Mouse (Mus musculus): Measurements from ENCODE around the gene Aph1c. TPM values are rescaled to one million over a fixed set of nuclear protein-coding genes. Genes with fewer than 3 reads are reported as not detected.
"Not testable (repeated sequence)": the region's sequence is repeated elsewhere in the genome, so short reads cannot be mapped to it uniquely, and the experiment has no call there.

The Aph1c gene
- polyA plus RNA-seq, 1 experiment from 2014 or later, result 2.0 TPM

DNA sequence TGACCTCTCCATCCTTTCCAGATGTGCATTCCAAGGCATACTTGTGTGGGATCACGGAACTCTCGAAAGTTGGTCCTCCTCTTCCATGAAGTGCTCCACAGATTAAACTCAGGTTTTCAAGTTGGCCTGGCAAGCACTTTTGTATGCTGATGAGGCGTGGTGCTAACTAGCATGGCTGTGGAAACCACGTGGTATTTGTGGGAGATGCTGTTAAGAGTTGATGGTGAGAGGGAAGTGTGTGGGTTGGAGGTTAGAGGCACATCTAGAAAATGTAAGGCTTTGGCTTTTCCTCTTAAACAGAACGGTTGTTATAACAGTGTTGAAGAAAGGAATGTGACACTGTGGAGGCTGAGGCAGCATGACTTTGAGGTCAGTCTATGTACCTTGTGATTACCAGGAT lies 13.5 kb downstream of the Aph1c start:
- no peak for ATAC-seq (replicated peaks; ENCODE audit: low FRiP score)
- Histone ChIP-seq H3K36me3 (ENCODE audit: control insufficient read depth, insufficient read depth, low read length) (no peaks in the 10 kb centered on the region), H3K9ac (ENCODE audit: low read depth, low read length) (no peak overlapping the region), H3K4me1 (replicated peaks; ENCODE audit: control insufficient read depth, insufficient read depth, low read length) (no peaks in the 10 kb centered on the region), H3K27me3 (replicated peaks; ENCODE audit: control insufficient read depth, insufficient read depth, low read length) (no peaks in the 10 kb centered on the region), H3K9me3 (ENCODE audit: control insufficient read depth, low read length) (no peaks in the 10 kb centered on the region), H3K4me3 (ENCODE audit: low read depth, low read length) (no peak overlapping the region), H3K4me2 (no peak overlapping the region), H3K27ac (ENCODE audit: low read depth, low read length) (no peak overlapping the region)
- 55% methylated on average over 5 of the region's 5 CpGs for WGBS
- no peak for DNase-seq (ENCODE audit: low spot score)

DNA sequence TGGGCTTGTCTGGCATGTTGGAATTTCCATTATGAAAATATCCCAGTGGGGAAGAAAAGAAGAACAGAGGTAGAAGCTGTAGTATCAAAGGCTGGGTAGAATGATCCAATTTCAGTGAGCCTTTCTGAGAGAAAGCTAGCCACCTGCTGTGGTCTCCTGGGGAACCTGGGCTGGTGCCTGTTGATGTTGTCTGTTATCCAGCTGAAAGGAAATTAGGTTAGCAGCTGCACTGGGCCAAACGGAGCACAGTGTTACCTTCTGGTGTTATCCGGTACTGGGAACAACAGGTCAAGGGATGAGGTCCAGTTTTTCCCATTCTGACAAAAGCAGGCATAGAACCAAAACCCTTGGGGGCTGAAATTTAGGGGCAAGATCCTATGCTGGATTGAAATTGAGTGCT lies 21.1 kb downstream of the Aph1c start:
- Histone ChIP-seq H3K4me2 (no peak overlapping the region), H3K4me1 (replicated peaks; ENCODE audit: control insufficient read depth, insufficient read depth, low read length) (no peaks in the 10 kb centered on the region), H3K27me3 (replicated peaks; ENCODE audit: control insufficient read depth, insufficient read depth, low read length) (no peaks in the 10 kb centered on the region; the same call in 1 of the 2 replicates), H3K4me3 (ENCODE audit: low read depth, low read length) (no peak overlapping the region), H3K36me3 (ENCODE audit: control insufficient read depth, insufficient read depth, low read length) (no peaks in the 10 kb centered on the region), H3K27ac (ENCODE audit: low read depth, low read length) (no peak overlapping the region), H3K9me3 (ENCODE audit: control insufficient read depth, low read length) (no peaks in the 10 kb centered on the region), H3K9ac (ENCODE audit: low read depth, low read length) (no peak overlapping the region)
- WGBS, result 42% methylated on average over 2 of the region's 2 CpGs
- no peak for DNase-seq (ENCODE audit: low spot score)
- ATAC-seq (replicated peaks; ENCODE audit: low FRiP score), result no peak

DNA sequence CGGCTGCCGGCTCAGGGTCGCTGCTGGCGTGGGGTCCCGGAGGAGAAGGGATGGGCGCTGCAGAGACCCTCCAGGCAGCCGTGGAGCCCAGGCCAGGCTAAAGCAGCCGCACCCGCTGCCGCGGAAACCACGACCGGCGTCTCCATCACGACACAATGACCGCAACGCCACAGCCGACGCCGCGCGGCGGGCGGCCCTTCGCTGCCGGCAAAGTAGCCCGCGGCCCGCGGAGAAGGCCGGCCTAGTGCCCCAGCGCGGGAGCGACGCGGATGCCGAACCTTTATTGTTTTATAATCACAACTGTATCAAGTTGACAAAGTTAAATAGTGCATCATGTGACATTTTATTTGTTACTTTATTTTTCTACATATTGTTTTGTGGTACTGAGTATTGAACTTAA lies 28.6 kb downstream of the Aph1c start:
- 3% methylated on average over 30 of the region's 37 CpGs for WGBS
- H3K4me3 ChIP-seq (ENCODE audit: low read depth, low read length); H3K4me1 ChIP-seq (replicated peaks; ENCODE audit: control insufficient read depth, insufficient read depth, low read length); H3K36me3 ChIP-seq (ENCODE audit: control insufficient read depth, insufficient read depth, low read length); H3K9ac ChIP-seq (ENCODE audit: low read depth, low read length); DNase-seq (ENCODE audit: low spot score); ATAC-seq (replicated peaks; ENCODE audit: low FRiP score); H3K27ac ChIP-seq (ENCODE audit: low read depth, low read length); H3K9me3 ChIP-seq (ENCODE audit: control insufficient read depth, low read length): not testable (repeated sequence)
- H3K4me2 ChIP-seq, result peak overlapping the region; percentile 56
- peaks cover 30% of the 10 kb centered on the region for H3K27me3 ChIP-seq (replicated peaks; ENCODE audit: control insufficient read depth, insufficient read depth, low read length)

DNA sequence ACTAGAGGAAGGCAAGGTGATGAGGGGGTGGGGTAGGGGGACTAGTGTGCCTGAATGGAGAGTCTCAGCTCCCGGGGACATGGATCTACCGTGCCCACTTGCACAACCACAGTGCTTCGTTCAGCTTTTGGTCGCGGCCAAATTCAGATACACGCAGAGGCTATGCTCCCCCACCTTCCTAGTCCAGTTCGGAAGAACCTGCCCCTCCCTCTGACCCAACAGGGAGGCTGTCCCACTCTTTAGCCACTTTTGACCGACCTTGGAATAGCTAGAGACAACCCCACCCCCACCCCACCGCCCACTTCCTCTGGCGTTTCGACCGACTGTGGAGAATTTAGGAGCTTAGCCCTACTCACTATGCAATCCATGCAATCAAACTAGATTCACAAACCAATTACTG lies 32.6 kb downstream of the Aph1c start:
- Histone ChIP-seq H3K9ac (ENCODE audit: low read depth, low read length) (no peak overlapping the region), H3K9me3 (ENCODE audit: control insufficient read depth, low read length) (no peaks in the 10 kb centered on the region), H3K27me3 (replicated peaks; ENCODE audit: control insufficient read depth, insufficient read depth, low read length) (peaks cover 22% of the 10 kb centered on the region), H3K4me3 (ENCODE audit: low read depth, low read length) (peak overlapping the region; percentile 17; the same call in 1 of the 2 replicates), H3K36me3 (ENCODE audit: control insufficient read depth, insufficient read depth, low read length) (no peaks in the 10 kb centered on the region), H3K4me2 (peak overlapping the region; percentile 48), H3K4me1 (replicated peaks; ENCODE audit: control insufficient read depth, insufficient read depth, low read length) (peaks cover 5% of the 10 kb centered on the region; the same call in 1 of the 2 replicates), H3K27ac (ENCODE audit: low read depth, low read length) (no peak overlapping the region)
- WGBS, result 26% methylated on average over 12 of the region's 12 CpGs
- ATAC-seq (replicated peaks; ENCODE audit: low FRiP score), result no peak
- no peak for DNase-seq (ENCODE audit: low spot score)

DNA sequence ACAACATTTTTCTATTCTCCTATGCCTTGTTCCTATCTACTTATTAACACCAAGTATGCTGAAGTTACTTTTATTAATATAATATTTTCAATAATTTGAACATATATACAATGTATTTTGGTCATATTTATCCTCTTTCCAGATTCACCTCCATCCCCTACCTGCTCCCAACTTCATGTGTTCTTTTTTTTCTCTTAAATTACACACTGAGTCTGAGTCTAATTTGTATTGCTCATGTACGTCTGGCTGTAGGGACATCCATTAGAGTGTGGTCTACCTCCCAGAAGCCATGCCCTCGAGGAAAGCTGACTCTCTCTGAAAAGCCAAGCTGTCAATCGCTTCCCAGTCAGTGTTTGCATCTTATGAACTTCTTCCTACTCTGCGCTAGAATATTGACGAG lies 37.8 kb downstream of the Aph1c start, which contains the start of gene Gm10647:
Gene Gm10647 (plus strand): TSS at position 301 of the 400 bp plus-strand sequence.
- peak within 1 kb of the TSS; percentile 65 for H3K4me3 ChIP-seq (ENCODE audit: low read depth, low read length)
- peaks cover 6% of the 10 kb centered on the region; the same call in 1 of the 2 replicates for H3K4me1 ChIP-seq (replicated peaks; ENCODE audit: control insufficient read depth, insufficient read depth, low read length)
- H3K27me3 ChIP-seq (replicated peaks; ENCODE audit: control insufficient read depth, insufficient read depth, low read length), result no peaks in the 10 kb centered on the region; the same call in 1 of the 2 replicates
- H3K9ac ChIP-seq (ENCODE audit: low read depth, low read length), result peak within 1 kb of the TSS; percentile 43; the same call in 1 of the 2 replicates
- no peaks in the 10 kb centered on the region for H3K9me3 ChIP-seq (ENCODE audit: control insufficient read depth, low read length)
- DNase-seq (ENCODE audit: low spot score) (no peak), ATAC-seq (replicated peaks; ENCODE audit: low FRiP score) (no peak)
- WGBS, result 79% methylated on average over 5 of the region's 5 CpGs
- no peaks in the 10 kb centered on the region for H3K36me3 ChIP-seq (ENCODE audit: control insufficient read depth, insufficient read depth, low read length)
- H3K4me2 ChIP-seq, result peak within 1 kb of the TSS; percentile 98
- H3K27ac ChIP-seq (ENCODE audit: low read depth, low read length), result no peak within 1 kb of the TSS

DNA sequence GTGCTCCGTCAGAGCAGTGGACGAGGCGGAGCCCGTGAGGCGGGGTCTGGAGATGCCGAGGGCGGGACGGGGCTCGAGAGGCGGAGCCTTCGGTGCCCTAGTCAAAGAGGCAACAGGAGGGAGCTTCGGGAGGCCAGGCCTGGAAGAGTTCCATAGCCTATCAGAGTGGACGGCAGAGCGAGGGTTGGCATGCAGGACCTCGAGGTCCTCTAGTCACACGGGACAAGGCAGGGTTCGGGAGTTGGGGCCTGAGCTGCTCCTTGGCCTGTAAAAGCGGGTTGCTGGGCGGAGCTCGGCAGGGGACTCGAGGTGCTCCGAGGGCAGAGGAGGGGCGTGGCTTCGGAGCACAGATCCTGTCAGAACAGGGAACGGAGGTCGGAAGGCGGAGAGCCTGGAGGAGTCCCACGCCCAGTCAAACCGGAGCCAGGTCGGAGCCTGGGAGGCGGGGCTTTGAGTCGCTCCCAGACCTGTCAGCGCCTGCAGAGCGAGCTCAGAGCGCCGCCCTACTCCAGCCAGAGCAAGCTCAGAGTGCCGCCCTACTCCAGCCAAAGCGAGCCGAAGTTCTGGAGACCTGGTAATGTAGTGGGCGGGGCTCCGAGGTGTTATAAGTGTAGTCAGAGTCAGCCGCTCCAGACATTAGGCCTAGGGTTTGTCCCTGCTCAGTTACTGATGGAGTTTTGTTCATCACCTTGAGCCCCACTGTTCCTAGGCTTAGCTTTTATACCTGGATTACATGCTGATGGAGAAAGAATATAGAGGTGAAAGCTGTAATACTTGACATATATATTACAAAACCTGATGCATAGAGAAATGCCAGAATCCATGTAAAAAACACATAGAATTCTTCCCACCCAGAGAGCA lies 38.8 kb downstream of the Aph1c start, which contains the start of gene Aph1b:
Gene Aph1b (minus strand): TSS at position 27 of the 861 bp plus-strand sequence.
- no peaks in the 10 kb centered on the region for H3K36me3 ChIP-seq (ENCODE audit: control insufficient read depth, insufficient read depth, low read length)
- WGBS, result 1% methylated on average over 42 of the region's 42 CpGs
- H3K27ac ChIP-seq (ENCODE audit: low read depth, low read length), result peak within 1 kb of the TSS; percentile 73
- peak; percentile 98 for DNase-seq (ENCODE audit: low spot score)
- ATAC-seq (replicated peaks; ENCODE audit: low FRiP score), result peak; percentile 99
- peaks cover 6% of the 10 kb centered on the region; the same call in 1 of the 2 replicates for H3K4me1 ChIP-seq (replicated peaks; ENCODE audit: control insufficient read depth, insufficient read depth, low read length)
- H3K9me3 ChIP-seq (ENCODE audit: control insufficient read depth, low read length), result no peaks in the 10 kb centered on the region
- peak within 1 kb of the TSS; percentile 43 for H3K9ac ChIP-seq (ENCODE audit: low read depth, low read length)
- peak within 1 kb of the TSS; percentile 98 for H3K4me2 ChIP-seq
- H3K4me3 ChIP-seq (ENCODE audit: low read depth, low read length), result peak within 1 kb of the TSS; percentile 65
- H3K27me3 ChIP-seq (replicated peaks; ENCODE audit: control insufficient read depth, insufficient read depth, low read length), result no peaks in the 10 kb centered on the region

DNA sequence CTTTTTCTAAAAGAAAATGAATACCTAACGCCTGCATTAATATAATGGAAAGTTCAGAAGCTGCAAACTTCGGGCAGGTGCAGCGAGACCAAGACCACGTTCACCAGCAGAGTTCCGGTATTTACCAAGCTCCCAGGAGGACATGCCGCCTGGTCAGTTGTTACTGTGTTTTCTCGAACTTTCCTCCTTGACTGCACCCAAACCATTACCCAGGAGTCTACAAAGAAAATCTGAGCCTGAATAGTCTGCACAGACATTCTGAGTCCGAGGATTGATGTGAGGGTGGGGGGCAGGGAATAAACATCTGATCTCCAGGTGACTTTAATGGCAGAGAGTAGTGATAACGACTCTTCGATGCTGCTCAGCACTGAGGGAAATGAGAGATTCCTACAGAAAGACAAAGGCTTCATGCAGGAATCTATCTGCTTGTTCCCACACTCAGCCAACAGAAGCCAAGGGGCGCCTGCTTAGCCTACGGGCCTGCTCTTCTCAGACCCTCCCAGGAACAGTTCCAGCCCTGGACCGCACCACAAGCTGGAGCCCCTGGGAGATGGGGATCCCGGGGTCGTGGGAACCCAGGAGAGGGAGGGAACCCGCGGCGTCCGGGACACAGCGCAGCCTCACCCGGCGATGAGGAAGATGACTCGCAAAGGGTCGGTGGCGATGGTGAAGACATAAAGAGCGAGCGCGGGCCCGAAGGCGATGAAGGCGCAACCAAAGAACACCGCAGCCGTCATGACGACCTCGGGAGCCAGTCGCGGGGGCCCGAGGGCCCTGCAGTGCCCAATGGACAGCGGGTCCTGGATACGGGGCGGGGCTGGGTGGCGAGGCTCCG lies 39.7 kb downstream of the Aph1c start:
- WGBS, result 3% methylated on average over 43 of the region's 43 CpGs
- Histone ChIP-seq H3K36me3 (ENCODE audit: control insufficient read depth, insufficient read depth, low read length) (no peaks in the 10 kb centered on the region), H3K4me1 (replicated peaks; ENCODE audit: control insufficient read depth, insufficient read depth, low read length) (peaks cover 6% of the 10 kb centered on the region; the same call in 1 of the 2 replicates), H3K9me3 (ENCODE audit: control insufficient read depth, low read length) (no peaks in the 10 kb centered on the region), H3K27ac (ENCODE audit: low read depth, low read length) (peak overlapping the region; percentile 73; the same call in 1 of the 2 replicates), H3K4me2 (peak overlapping the region; percentile 98), H3K27me3 (replicated peaks; ENCODE audit: control insufficient read depth, insufficient read depth, low read length) (no peaks in the 10 kb centered on the region), H3K4me3 (ENCODE audit: low read depth, low read length) (peak overlapping the region; percentile 65), H3K9ac (ENCODE audit: low read depth, low read length) (peak overlapping the region; percentile 43)
- no peak for DNase-seq (ENCODE audit: low spot score)
- no peak; the same call in 1 of the 2 replicates for ATAC-seq (replicated peaks; ENCODE audit: low FRiP score)

DNA sequence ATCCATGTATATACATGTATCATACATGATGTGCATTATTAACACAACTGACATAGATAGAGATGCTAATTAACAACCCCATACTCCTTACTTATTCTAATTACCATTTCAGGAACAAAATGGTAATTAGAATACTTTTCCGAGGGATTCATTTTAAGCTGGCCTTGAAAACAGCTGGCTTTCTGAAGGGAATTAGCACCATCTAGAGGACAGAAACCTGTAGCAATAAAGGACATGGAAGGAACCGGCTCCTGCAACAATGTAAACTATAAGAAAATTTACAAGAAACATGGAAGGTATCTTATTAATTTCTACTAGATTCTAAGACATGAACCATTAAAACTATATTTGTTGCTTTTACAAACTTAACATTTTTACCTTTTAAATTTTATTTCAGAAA lies 46.7 kb downstream of the Aph1c start:
- Histone ChIP-seq H3K27ac (ENCODE audit: low read depth, low read length) (no peak overlapping the region), H3K36me3 (ENCODE audit: control insufficient read depth, insufficient read depth, low read length) (no peaks in the 10 kb centered on the region), H3K9ac (ENCODE audit: low read depth, low read length) (no peak overlapping the region), H3K4me2 (no peak overlapping the region), H3K27me3 (replicated peaks; ENCODE audit: control insufficient read depth, insufficient read depth, low read length) (no peaks in the 10 kb centered on the region), H3K9me3 (ENCODE audit: control insufficient read depth, low read length) (no peaks in the 10 kb centered on the region), H3K4me1 (replicated peaks; ENCODE audit: control insufficient read depth, insufficient read depth, low read length) (no peaks in the 10 kb centered on the region), H3K4me3 (ENCODE audit: low read depth, low read length) (no peak overlapping the region)
- 17% methylated on average over 2 of the region's 2 CpGs for WGBS
- ATAC-seq (replicated peaks; ENCODE audit: low FRiP score) (no peak), DNase-seq (ENCODE audit: low spot score) (no peak)
